Mouse (Mus musculus) lung, embryonic 15.5 days (tissue): ENCODE data around the gene Sdhb. TPM values are rescaled to one million over a fixed set of nuclear protein-coding genes. Genes with fewer than 3 reads are reported as not detected.

ENCODE experiments used
- ATAC-seq: fragments of 200-750 bp; cut with Nextera tagmentation; 2 replicates; pipeline ENCODE4 v1.8.0; 2017; ENCODE audit warnings: moderate number of reproducible peaks, borderline replicate concordance; ENCODE audit not compliant: low FRiP score, low TSS enrichment; ENCODE audit errors: extremely low read depth
- H3K27ac ChIP-seq: fragments of 300-500 bp; sonication (generic); 2 replicates; pipeline ENCODE4 v1.5.1; 2015; ENCODE audit warnings: moderate library complexity, mild to moderate bottlenecking, inconsistent platforms
- H3K27me3 ChIP-seq: fragments of 300-500 bp; sonication (generic); 2 replicates; pipeline ENCODE4 v1.6.1; 2015; ENCODE audit warnings: inconsistent platforms
- H3K36me3 ChIP-seq: fragments of 300-500 bp; sonication (generic); 2 replicates; pipeline ENCODE4 v1.6.1; 2015; ENCODE audit warnings: inconsistent platforms
- H3K4me1 ChIP-seq: fragments of 300-500 bp; sonication (generic); 2 replicates; pipeline ENCODE4 v1.6.1; 2015; ENCODE audit warnings: inconsistent platforms
- H3K4me2 ChIP-seq: fragments of 300-500 bp; sonication (generic); 2 replicates; pipeline ENCODE4 v1.6.1; 2015; ENCODE audit warnings: inconsistent platforms, mild to moderate bottlenecking, moderate library complexity
- H3K4me3 ChIP-seq: fragments of 300-500 bp; sonication (generic); 2 replicates; pipeline ENCODE4 v1.5.1; 2015; ENCODE audit warnings: mild to moderate bottlenecking, inconsistent platforms
- H3K9ac ChIP-seq: fragments of 300-500 bp; sonication (generic); 2 replicates; pipeline ENCODE4 v1.6.1; 2015; ENCODE audit warnings: inconsistent platforms
- H3K9me3 ChIP-seq: fragments of 300-500 bp; sonication (generic); 2 replicates; pipeline ENCODE4 v1.6.1; 2016; ENCODE audit warnings: inconsistent platforms
- WGBS: fragments of 180-500 bp; shearing (Covaris S2); methylation state at CpG from one replicate; pipeline ENCODE4 v1.1.7; 2015; 5-methylcytosine and 5-hydroxymethylcytosine counted together
- polyA plus RNA-seq: library from polyadenylated mRNA; unstranded; fragments of >200 nt; fragmentation: Nextera tagmentation; extraction: Ambion mirVana; gene quantifications from 2 replicates; pipeline ENCODE4 v1.2.1, GENCODE M21; 2015

Gene Sdhb
- polyA plus RNA-seq = 370 and 381 TPM in 2 replicates

DNA sequence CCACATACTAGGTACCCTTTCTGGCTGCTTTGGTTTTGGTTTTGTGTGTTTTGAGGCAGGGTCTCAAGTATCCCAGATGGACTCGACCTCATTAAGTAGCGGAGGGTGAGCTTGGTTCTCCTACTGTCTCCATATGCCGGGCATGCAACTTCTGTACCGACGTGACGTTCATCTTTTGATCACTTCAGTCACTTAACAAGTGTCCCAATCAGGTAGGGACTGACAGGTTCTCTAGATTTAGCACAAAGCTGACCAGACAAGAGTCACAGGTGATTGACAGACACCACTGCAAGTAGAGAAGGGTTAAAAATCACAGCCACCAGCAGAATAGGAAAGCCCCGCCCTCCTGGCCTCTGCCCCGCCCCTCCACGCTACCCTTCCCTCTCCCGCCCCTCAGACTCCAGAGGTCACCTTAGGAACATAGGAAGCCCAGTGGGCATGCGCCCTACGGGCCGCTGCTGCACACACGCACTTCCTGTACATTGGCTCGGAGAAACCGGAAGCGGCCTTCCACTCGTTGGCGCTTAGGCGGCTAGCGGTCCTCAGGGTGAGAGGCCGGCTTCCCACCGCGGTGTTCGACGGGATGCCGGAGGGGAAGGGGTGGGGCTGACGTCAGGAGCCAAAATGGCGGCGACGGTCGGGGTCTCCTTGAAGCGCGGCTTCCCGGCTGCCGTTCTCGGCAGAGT, at the start of gene Sdhb:
Gene Sdhb, plus strand, starts transcription at position 423 of the 686 bp plus-strand sequence.
- Histone ChIP-seq H3K36me3 (peaks cover 5% of the 10 kb centered on the region; the same call in 1 of the 2 replicates), H3K27ac (peak within 1 kb of the TSS; percentile 79), H3K27me3 (peaks cover 13% of the 10 kb centered on the region), H3K9me3 (no peaks in the 10 kb centered on the region), H3K4me2 (peak within 1 kb of the TSS; percentile 90), H3K4me3 (peak within 1 kb of the TSS; percentile 95), H3K9ac (peak within 1 kb of the TSS; percentile 86), H3K4me1 (peaks cover 46% of the 10 kb centered on the region)
- WGBS = under 1% methylated on average over 37 of the region's 37 CpGs
- peak; percentile 96 for ATAC-seq

DNA sequence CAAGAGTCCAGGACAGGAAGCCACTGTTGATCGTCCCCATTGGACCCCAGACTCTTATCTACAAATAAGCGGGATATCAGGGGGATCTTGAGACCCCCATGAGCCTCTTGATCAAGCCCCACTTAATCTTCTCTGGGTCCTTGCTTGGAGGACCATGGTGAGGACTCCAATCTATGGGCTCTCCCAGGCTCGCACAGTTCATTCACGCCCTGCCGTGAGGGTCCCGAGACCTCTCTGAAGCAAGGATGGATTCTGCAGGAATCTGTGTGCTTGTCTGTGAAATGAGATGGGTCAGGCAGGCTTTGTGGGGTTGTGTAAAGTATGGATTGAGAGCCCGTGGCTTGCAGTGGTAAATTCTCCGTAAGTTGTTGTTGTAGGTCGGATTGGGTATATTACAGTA, 49.6 kb upstream of the Sdhb start:
- no peaks in the 10 kb centered on the region for H3K36me3 ChIP-seq
- 87% methylated on average over 9 of the region's 9 CpGs for WGBS
- no peaks in the 10 kb centered on the region for H3K9me3 ChIP-seq
- H3K4me3 ChIP-seq = no peak overlapping the region
- H3K27me3 ChIP-seq = peaks cover 17% of the 10 kb centered on the region
- no peak overlapping the region for H3K27ac ChIP-seq
- ATAC-seq = no peak
- H3K9ac ChIP-seq = no peak overlapping the region
- no peak overlapping the region for H3K4me2 ChIP-seq
- peaks cover 6% of the 10 kb centered on the region for H3K4me1 ChIP-seq

GRCm38 (mm10) chr4:140912271-140912833, 48.7 kb upstream of the Sdhb start:
- Histone ChIP-seq H3K36me3 (no peaks in the 10 kb centered on the region), H3K27ac (no peak overlapping the region), H3K4me3 (no peak overlapping the region), H3K27me3 (peaks cover 7% of the 10 kb centered on the region), H3K4me1 (peaks cover 3% of the 10 kb centered on the region; the same call in 1 of the 2 replicates), H3K4me2 (no peak overlapping the region), H3K9ac (no peak overlapping the region), H3K9me3 (no peaks in the 10 kb centered on the region)
- WGBS = 70% methylated on average over 10 of the region's 10 CpGs
- no peak for ATAC-seq

DNA sequence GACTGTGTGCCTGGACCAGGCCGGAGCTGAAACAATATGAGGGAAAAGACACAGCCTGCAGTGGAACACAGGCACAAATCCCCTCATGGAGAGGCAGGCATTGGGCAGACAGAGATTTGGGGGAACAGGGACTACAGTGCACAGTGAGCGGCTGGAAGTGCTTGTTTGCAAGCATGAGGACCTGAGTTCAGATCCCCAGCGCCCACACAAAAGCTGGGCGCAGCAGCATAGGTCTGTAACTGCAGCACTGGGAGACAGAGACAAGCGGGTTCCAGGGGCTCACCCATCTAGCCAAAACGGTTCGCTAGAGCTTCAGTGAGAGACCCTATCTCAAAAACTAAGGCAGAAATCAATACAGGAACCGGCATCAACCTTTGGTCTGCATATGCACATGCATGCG, 47.4 kb upstream of the Sdhb start:
- H3K4me1 ChIP-seq = peaks cover 3% of the 10 kb centered on the region; the same call in 1 of the 2 replicates
- no peak overlapping the region for H3K4me2 ChIP-seq
- no peaks in the 10 kb centered on the region for H3K9me3 ChIP-seq
- 91% methylated on average over 9 of the region's 9 CpGs for WGBS
- H3K27me3 ChIP-seq = peaks cover 5% of the 10 kb centered on the region; the same call in 1 of the 2 replicates
- no peak overlapping the region for H3K27ac ChIP-seq
- no peak for ATAC-seq
- no peak overlapping the region for H3K9ac ChIP-seq
- no peaks in the 10 kb centered on the region for H3K36me3 ChIP-seq
- H3K4me3 ChIP-seq = no peak overlapping the region

DNA sequence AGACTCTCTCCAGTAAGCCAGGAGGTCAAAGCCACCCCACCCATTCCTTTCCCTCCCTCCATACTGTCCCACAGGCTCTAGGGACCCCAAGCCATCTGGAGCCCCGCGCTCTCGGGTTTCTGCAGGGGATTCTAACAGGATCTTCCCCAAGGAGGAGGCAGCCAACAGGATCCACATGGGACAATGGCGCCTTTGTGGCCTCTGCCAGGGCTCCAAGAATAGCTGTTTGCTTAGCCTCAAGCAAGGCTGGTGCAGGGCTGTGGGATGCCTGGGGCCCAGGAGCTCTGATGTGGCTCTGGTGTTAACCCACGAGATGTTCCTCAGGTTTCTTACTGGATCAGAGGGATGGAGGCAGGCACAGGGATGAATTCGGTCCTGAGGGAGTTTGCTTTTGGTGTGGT, 46.3 kb upstream of the Sdhb start:
- Histone ChIP-seq H3K4me3 (no peak overlapping the region), H3K27me3 (no peaks in the 10 kb centered on the region), H3K36me3 (no peaks in the 10 kb centered on the region), H3K4me2 (no peak overlapping the region), H3K9me3 (no peaks in the 10 kb centered on the region), H3K4me1 (peaks cover 3% of the 10 kb centered on the region; the same call in 1 of the 2 replicates), H3K9ac (no peak overlapping the region), H3K27ac (no peak overlapping the region)
- 38% methylated on average over 6 of the region's 6 CpGs for WGBS
- no peak for ATAC-seq

- no peaks in the 10 kb centered on the region for H3K27me3 ChIP-seq
- no peak overlapping the region for H3K4me3 ChIP-seq
- H3K4me2 ChIP-seq = no peak overlapping the region
- no peak for ATAC-seq
- no peaks in the 10 kb centered on the region for H3K9me3 ChIP-seq
- no peak overlapping the region for H3K9ac ChIP-seq
- peaks cover 3% of the 10 kb centered on the region; the same call in 1 of the 2 replicates for H3K4me1 ChIP-seq
- WGBS = 45% methylated on average over 3 of the region's 3 CpGs
- H3K27ac ChIP-seq = no peak overlapping the region
- no peaks in the 10 kb centered on the region for H3K36me3 ChIP-seq
Observed at GRCm38 (mm10) chr4:140915235-140915634, 45.8 kb upstream of the Sdhb start.

DNA sequence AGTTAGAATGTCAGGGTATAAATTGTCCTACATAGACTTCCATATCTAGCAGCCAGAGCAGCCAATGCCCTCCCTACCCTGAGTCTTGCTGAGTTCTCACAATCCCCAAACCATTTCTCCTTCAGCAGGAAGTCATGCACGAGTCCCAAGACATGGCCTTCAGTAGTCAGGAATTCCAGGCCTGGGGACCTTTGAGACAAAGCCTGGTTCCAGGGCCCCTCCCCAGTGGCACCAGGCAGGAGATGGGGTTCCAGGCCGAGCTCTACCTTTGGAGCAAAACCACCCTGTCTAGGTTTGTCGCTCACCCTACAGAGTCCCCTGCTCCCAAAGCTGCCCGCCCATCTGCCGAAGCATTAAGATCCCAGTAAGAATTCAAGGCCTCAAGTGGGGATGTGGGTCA, 44.7 kb upstream of the Sdhb start:
- Histone ChIP-seq H3K27ac (no peak overlapping the region), H3K9ac (no peak overlapping the region), H3K4me2 (no peak overlapping the region), H3K27me3 (no peaks in the 10 kb centered on the region), H3K4me3 (no peak overlapping the region), H3K9me3 (no peaks in the 10 kb centered on the region), H3K36me3 (no peaks in the 10 kb centered on the region), H3K4me1 (no peaks in the 10 kb centered on the region)
- 83% methylated on average over 5 of the region's 5 CpGs for WGBS
- no peak for ATAC-seq

DNA sequence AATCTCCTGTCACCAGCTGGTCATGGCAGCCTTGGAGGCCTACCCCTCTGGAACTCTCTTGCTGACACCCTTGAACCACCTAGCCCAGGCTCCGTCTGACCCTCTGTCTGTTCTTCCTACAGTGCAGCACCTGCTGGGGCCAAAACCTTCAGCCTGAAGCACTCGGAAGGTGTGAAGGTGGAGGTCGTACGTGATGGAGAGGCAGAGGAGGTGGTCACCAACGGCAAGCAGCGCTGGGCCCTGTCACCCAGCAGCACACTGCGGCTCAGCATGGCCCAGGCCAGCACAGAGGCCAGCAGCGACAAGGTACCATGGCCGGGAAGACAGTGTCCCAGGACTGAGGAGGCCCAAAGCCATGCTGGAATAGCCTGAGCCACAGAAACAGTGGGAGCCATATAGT, 43.6 kb upstream of the Sdhb start:
- ATAC-seq = no peak
- no peak overlapping the region for H3K9ac ChIP-seq
- no peaks in the 10 kb centered on the region for H3K36me3 ChIP-seq
- H3K4me1 ChIP-seq = no peaks in the 10 kb centered on the region
- H3K9me3 ChIP-seq = no peaks in the 10 kb centered on the region
- no peak overlapping the region for H3K4me3 ChIP-seq
- WGBS = 82% methylated on average over 9 of the region's 9 CpGs
- no peak overlapping the region for H3K27ac ChIP-seq
- no peak overlapping the region for H3K4me2 ChIP-seq
- no peaks in the 10 kb centered on the region for H3K27me3 ChIP-seq

- Histone ChIP-seq H3K4me2 (no peak overlapping the region), H3K27ac (no peak overlapping the region), H3K27me3 (no peaks in the 10 kb centered on the region), H3K4me3 (no peak overlapping the region), H3K36me3 (no peaks in the 10 kb centered on the region), H3K9me3 (no peaks in the 10 kb centered on the region), H3K4me1 (no peaks in the 10 kb centered on the region), H3K9ac (no peak overlapping the region)
- WGBS = 42% methylated on average over 11 of the region's 11 CpGs
- no peak for ATAC-seq
Observed at GRCm38 (mm10) chr4:140919974-140920836, 40.8 kb upstream of the Sdhb start.

- H3K9me3 ChIP-seq = no peaks in the 10 kb centered on the region
- ATAC-seq = no peak
- H3K9ac ChIP-seq = no peak overlapping the region
- H3K27me3 ChIP-seq = no peaks in the 10 kb centered on the region
- H3K4me2 ChIP-seq = no peak overlapping the region
- no peaks in the 10 kb centered on the region; the same call in 1 of the 2 replicates for H3K4me1 ChIP-seq
- no peaks in the 10 kb centered on the region for H3K36me3 ChIP-seq
- H3K4me3 ChIP-seq = no peak overlapping the region
- H3K27ac ChIP-seq = no peak overlapping the region
- WGBS = 69% methylated on average over 5 of the region's 5 CpGs
Observed at GRCm38 (mm10) chr4:140922508-140922907, 38.5 kb upstream of the Sdhb start.

GRCm38 (mm10) chr4:140925648-140926047, 35.4 kb upstream of the Sdhb start:
- no peaks in the 10 kb centered on the region; the same call in 1 of the 2 replicates for H3K4me1 ChIP-seq
- ATAC-seq = no peak
- H3K27me3 ChIP-seq = no peaks in the 10 kb centered on the region
- H3K9ac ChIP-seq = no peak overlapping the region
- no peaks in the 10 kb centered on the region for H3K9me3 ChIP-seq
- no peak overlapping the region for H3K27ac ChIP-seq
- 47% methylated on average over 8 of the region's 8 CpGs for WGBS
- H3K4me3 ChIP-seq = no peak overlapping the region
- H3K4me2 ChIP-seq = no peak overlapping the region
- H3K36me3 ChIP-seq = no peaks in the 10 kb centered on the region

- no peaks in the 10 kb centered on the region for H3K27me3 ChIP-seq
- no peak overlapping the region for H3K9ac ChIP-seq
- no peak overlapping the region for H3K4me2 ChIP-seq
- no peak for ATAC-seq
- 46% methylated on average over 9 of the region's 9 CpGs for WGBS
- H3K4me3 ChIP-seq = no peak overlapping the region
- H3K36me3 ChIP-seq = no peaks in the 10 kb centered on the region
- no peak overlapping the region for H3K27ac ChIP-seq
- no peaks in the 10 kb centered on the region; the same call in 1 of the 2 replicates for H3K4me1 ChIP-seq
- no peaks in the 10 kb centered on the region for H3K9me3 ChIP-seq
Observed at GRCm38 (mm10) chr4:140928349-140928748, 32.7 kb upstream of the Sdhb start.
